Mouse (Mus musculus) subcutaneous adipose tissue, adult 2 months (tissue): ENCODE data around the gene Vmn1r107. TPM values are rescaled to one million over a fixed set of nuclear protein-coding genes. Genes with fewer than 3 reads are reported as not detected.

ENCODE experiments used
- polyA plus RNA-seq: library from polyadenylated mRNA; depleted of rRNA; stranded (reverse); fragments of >200 nt; gene quantifications from 2 replicates; pipeline ENCODE4 v1.2.3, GENCODE M21; 2012; ENCODE audit warnings: low replicate concordance; rRNA removed

Gene Vmn1r107
- not detected in 2 replicates for polyA plus RNA-seq

DNA sequence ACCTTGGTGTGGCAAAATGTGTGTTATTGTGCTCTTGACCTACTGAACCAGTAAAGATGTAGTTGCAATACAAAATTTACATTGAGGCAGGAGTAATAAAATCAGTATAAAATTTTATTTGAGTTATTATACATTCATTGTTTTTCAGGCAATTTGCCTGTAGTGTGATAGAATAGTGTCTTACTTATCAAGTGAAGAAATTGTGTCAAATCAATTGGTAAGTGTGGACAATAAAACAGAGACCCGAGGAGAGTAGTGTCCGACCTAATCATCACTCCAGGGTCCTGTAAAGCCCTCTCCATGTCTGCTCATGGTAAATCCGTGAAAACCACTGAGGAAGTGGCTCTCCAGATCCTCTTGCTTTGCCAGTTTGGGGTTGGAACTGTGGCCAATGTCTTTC lies at the start of gene Vmn1r107:
Vmn1r107 (plus strand) TSS at position 301 of the 400 bp plus-strand sequence.

DNA sequence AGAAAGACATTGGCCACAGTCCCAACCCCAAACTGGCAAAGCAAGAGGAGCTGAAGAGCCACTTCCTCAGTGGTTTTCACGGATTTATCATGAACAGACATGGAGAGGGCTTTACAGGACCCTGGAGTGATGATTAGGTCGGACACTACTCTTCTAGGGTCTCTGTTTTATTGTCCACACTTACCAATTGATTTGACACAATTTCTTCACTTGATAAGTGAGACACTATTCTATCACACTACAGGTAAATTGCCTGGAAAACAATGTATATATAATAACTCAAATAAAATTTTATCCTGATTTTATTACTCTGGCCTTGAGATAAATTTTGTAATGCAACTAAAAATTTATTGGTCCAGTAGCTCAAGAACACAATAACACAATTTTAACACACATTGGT lies 34.4 kb downstream of the Vmn1r107 start, which contains the start of gene Vmn1r111:
Vmn1r111 (minus strand) TSS at position 101 of the 400 bp plus-strand sequence.

Other genes with a start within 250 kb of the Vmn1r107 start
- gene Vmn1r101, start 226.3 kb upstream of the Vmn1r107 start, polyA plus RNA-seq = not detected in 2 replicates
- gene Gm10670, start 194.0 kb upstream of the Vmn1r107 start, polyA plus RNA-seq = not detected in 2 replicates
- not detected in 2 replicates for gene Vmn1r103, start 158.4 kb upstream of the Vmn1r107 start, polyA plus RNA-seq
- not detected in 2 replicates for gene Vmn1r104, start 135.1 kb upstream of the Vmn1r107 start, polyA plus RNA-seq
- gene Gm5726, start 123.2 kb upstream of the Vmn1r107 start, polyA plus RNA-seq = not detected in 2 replicates
- not detected in 2 replicates for gene Gm4141, start 92.7 kb upstream of the Vmn1r107 start, polyA plus RNA-seq
- gene Gm4513, start 69.9 kb upstream of the Vmn1r107 start, polyA plus RNA-seq = not detected in 2 replicates
- not detected in 2 replicates for gene Vmn1r111, start 34.3 kb downstream of the Vmn1r107 start, polyA plus RNA-seq
- not detected in 2 replicates for gene Gm10668, start 61.7 kb downstream of the Vmn1r107 start, polyA plus RNA-seq
- gene Vmn1r112, start 102.3 kb downstream of the Vmn1r107 start, polyA plus RNA-seq = not detected in 2 replicates
- gene Vmn1r113, start 118.4 kb downstream of the Vmn1r107 start, polyA plus RNA-seq = not detected in 2 replicates
- gene Vmn1r114, start 143.3 kb downstream of the Vmn1r107 start, polyA plus RNA-seq = not detected in 2 replicates
- not detected in 2 replicates for gene Vmn1r115, start 176.1 kb downstream of the Vmn1r107 start, polyA plus RNA-seq
- gene Vmn1r116, start 203.3 kb downstream of the Vmn1r107 start, polyA plus RNA-seq = not detected in 2 replicates
- gene Vmn1r117, start 215.2 kb downstream of the Vmn1r107 start, polyA plus RNA-seq = not detected in 2 replicates
- gene Vmn1r118, start 243.4 kb downstream of the Vmn1r107 start, polyA plus RNA-seq = not detected in 2 replicates